7 mouse cellular contexts compared by ENCODE assay signal in the genomic region with DNA sequence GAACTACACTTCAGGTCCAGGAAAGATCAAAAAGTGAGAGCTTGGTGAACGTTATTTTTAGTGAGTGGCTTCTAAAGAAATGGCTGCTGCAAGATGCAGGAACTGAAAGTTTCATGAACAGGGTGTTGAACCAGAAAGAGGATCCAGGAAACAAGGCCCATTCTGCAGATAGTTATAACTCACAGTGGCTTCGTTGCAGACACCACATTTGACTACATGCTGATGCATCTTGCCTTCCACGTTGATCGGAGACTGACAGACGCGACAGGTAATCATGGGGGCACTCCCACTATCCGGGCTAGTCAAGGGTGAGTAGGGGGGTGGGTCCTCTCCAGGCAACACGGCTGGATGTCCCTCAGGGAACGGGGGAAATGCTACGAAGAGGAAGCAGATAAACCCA. TPM values are rescaled to one million over a fixed set of nuclear protein-coding genes. Genes with fewer than 3 reads are reported as not detected.
DNase-seq lines count a peak whose midpoint lies in the region; ATAC-seq lines count a peak whose summit lies in the region.

No protein-coding gene starts in this region.

- peak overlapping the region; percentile 11; the same call in 1 of the 2 replicates for H3K27ac ChIP-seq in neural tube, embryonic 11.5 days (ENCODE audit: low read depth, low read length)
- peak overlapping the region; percentile 83 for H3K27ac ChIP-seq in forebrain, embryonic 13.5 days
- 0 out of 2 replicates have a peak overlapping the region, but pooled peaks have one; percentile 76 for H3K27ac ChIP-seq in limb, embryonic 13.5 days
- peak overlapping the region; percentile 86 for H3K27ac ChIP-seq in neural tube, embryonic 13.5 days (replicated peaks)

- H3K9ac ChIP-seq in neural tube, embryonic 11.5 days (ENCODE audit: low read length) = peak overlapping the region; percentile 90
- peak overlapping the region; percentile 99 for H3K9ac ChIP-seq in forebrain, embryonic 13.5 days
- H3K9ac ChIP-seq in limb, embryonic 13.5 days = peak overlapping the region; percentile 99
- H3K9ac ChIP-seq in neural tube, embryonic 13.5 days = peak overlapping the region; percentile 99

- no peak for DNase-seq in neural tube, embryonic 11.5 days (ENCODE audit: low spot score)
- DNase-seq in neural tube, embryonic 10.5 days (ENCODE audit: extremely low spot score, low spot score) = no peak
- no peak for DNase-seq in urinary bladder, postnatal 25 days (ENCODE audit: low spot score)
- DNase-seq in urinary bladder, postnatal 4 days (ENCODE audit: low spot score in 2 of 2) = no peak

- H3K4me3 ChIP-seq in neural tube, embryonic 11.5 days (ENCODE audit: low read depth, low read length) = peak overlapping the region; percentile 77
- H3K4me3 ChIP-seq in forebrain, embryonic 13.5 days = peak overlapping the region; percentile 97
- peak overlapping the region; percentile 98 for H3K4me3 ChIP-seq in limb, embryonic 13.5 days
- peak overlapping the region; percentile 99 for H3K4me3 ChIP-seq in neural tube, embryonic 13.5 days

- ATAC-seq in neural tube, embryonic 11.5 days (ENCODE audit: insufficient read depth, low FRiP score, low TSS enrichment) = no peak
- ATAC-seq in forebrain, embryonic 13.5 days = no peak
- ATAC-seq in limb, embryonic 13.5 days (ENCODE audit: low FRiP score, low read depth) = no peak
- ATAC-seq in neural tube, embryonic 13.5 days (ENCODE audit: low read depth) = no peak

- peak overlapping the region; percentile 87 for H3K4me2 ChIP-seq in neural tube, embryonic 11.5 days (ENCODE audit: low read depth)
- H3K4me2 ChIP-seq in forebrain, embryonic 13.5 days = peak overlapping the region; percentile 77
- H3K4me2 ChIP-seq in limb, embryonic 13.5 days (replicated peaks) = peak overlapping the region; percentile 89
- peak overlapping the region; percentile 90 for H3K4me2 ChIP-seq in neural tube, embryonic 13.5 days

- no peaks in the 10 kb centered on the region for H3K27me3 ChIP-seq in neural tube, embryonic 11.5 days (ENCODE audit: control insufficient read depth, insufficient read depth, low read length)
- H3K27me3 ChIP-seq in forebrain, embryonic 13.5 days = no peaks in the 10 kb centered on the region
- no peaks in the 10 kb centered on the region for H3K27me3 ChIP-seq in limb, embryonic 13.5 days
- no peaks in the 10 kb centered on the region for H3K27me3 ChIP-seq in neural tube, embryonic 13.5 days

- no peaks in the 10 kb centered on the region for H3K9me3 ChIP-seq in neural tube, embryonic 11.5 days (ENCODE audit: control insufficient read depth, low read length)
- H3K9me3 ChIP-seq in forebrain, embryonic 13.5 days (replicated peaks) = no peaks in the 10 kb centered on the region
- no peaks in the 10 kb centered on the region for H3K9me3 ChIP-seq in limb, embryonic 13.5 days
- H3K9me3 ChIP-seq in neural tube, embryonic 13.5 days = no peaks in the 10 kb centered on the region

- 19% methylated on average over 10 of the region's 10 CpGs for WGBS in neural tube, embryonic 11.5 days
- whole genome bisulfite sequencing in forebrain, embryonic 13.5 days = 15% methylated on average over 10 of the region's 10 CpGs
- WGBS in limb, embryonic 13.5 days = 13% methylated on average over 10 of the region's 10 CpGs
- WGBS in neural tube, embryonic 13.5 days = 18% methylated on average over 10 of the region's 10 CpGs

- H3K36me3 ChIP-seq in neural tube, embryonic 11.5 days (ENCODE audit: control insufficient read depth, insufficient read depth, low read length) = peaks cover 13% of the 10 kb centered on the region
- H3K36me3 ChIP-seq in forebrain, embryonic 13.5 days (ENCODE audit: poor library complexity, severe bottlenecking) = peaks cover 37% of the 10 kb centered on the region
- peaks cover 37% of the 10 kb centered on the region for H3K36me3 ChIP-seq in limb, embryonic 13.5 days
- H3K36me3 ChIP-seq in neural tube, embryonic 13.5 days = peaks cover 38% of the 10 kb centered on the region

- peaks cover 10% of the 10 kb centered on the region for H3K4me1 ChIP-seq in neural tube, embryonic 11.5 days (ENCODE audit: control insufficient read depth, insufficient read depth, low read length)
- peaks cover 43% of the 10 kb centered on the region for H3K4me1 ChIP-seq in forebrain, embryonic 13.5 days
- peaks cover 30% of the 10 kb centered on the region for H3K4me1 ChIP-seq in limb, embryonic 13.5 days
- H3K4me1 ChIP-seq in neural tube, embryonic 13.5 days (replicated peaks) = peaks cover 55% of the 10 kb centered on the region

RNA-seq across cellular contexts. Expression of a gene that starts 0.7 kb away (rescaled TPM):
- polyA plus RNA-seq in neural tube, embryonic 11.5 days (2014; fragmentation: Nextera tagmentation; extraction: Ambion mirVana) = 59.4 and 68.4 TPM in 2 replicates
- polyA plus RNA-seq in forebrain, embryonic 13.5 days (2015; fragmentation: Nextera tagmentation; extraction: Ambion mirVana) = 73.7 and 76.9 TPM in 2 replicates
- polyA plus RNA-seq in limb, embryonic 13.5 days (2015; fragmentation: Nextera tagmentation; extraction: Ambion mirVana) = 46.8 and 47.4 TPM in 2 replicates
- polyA plus RNA-seq in neural tube, embryonic 13.5 days (2015; fragmentation: Nextera tagmentation; extraction: Ambion mirVana) = 90.2 and 103 TPM in 2 replicates

RNA-seq across cellular contexts. Expression of a gene that starts 0.9 kb away (rescaled TPM):
- polyA plus RNA-seq in neural tube, embryonic 11.5 days (2014; fragmentation: Nextera tagmentation; extraction: Ambion mirVana) = 55.9 and 56.5 TPM in 2 replicates
- polyA plus RNA-seq in forebrain, embryonic 13.5 days (2015; fragmentation: Nextera tagmentation; extraction: Ambion mirVana) = 33.2 and 35.4 TPM in 2 replicates
- 51.6 and 56.9 TPM in 2 replicates for polyA plus RNA-seq in limb, embryonic 13.5 days (2015; fragmentation: Nextera tagmentation; extraction: Ambion mirVana)
- 25.8 and 27.4 TPM in 2 replicates for polyA plus RNA-seq in neural tube, embryonic 13.5 days (2015; fragmentation: Nextera tagmentation; extraction: Ambion mirVana)

RNA-seq across cellular contexts. Expression of a gene that starts 5.2 kb away (rescaled TPM):
- polyA plus RNA-seq in neural tube, embryonic 11.5 days (2014; fragmentation: Nextera tagmentation; extraction: Ambion mirVana) = 330 and 340 TPM in 2 replicates
- polyA plus RNA-seq in forebrain, embryonic 13.5 days (2015; fragmentation: Nextera tagmentation; extraction: Ambion mirVana) = 355 and 364 TPM in 2 replicates
- polyA plus RNA-seq in limb, embryonic 13.5 days (2015; fragmentation: Nextera tagmentation; extraction: Ambion mirVana) = 286 and 290 TPM in 2 replicates
- 215 and 219 TPM in 2 replicates for polyA plus RNA-seq in neural tube, embryonic 13.5 days (2015; fragmentation: Nextera tagmentation; extraction: Ambion mirVana)

RNA-seq across cellular contexts. Expression of a gene that starts 5.3 kb away (rescaled TPM):
- polyA plus RNA-seq in neural tube, embryonic 11.5 days (2014; fragmentation: Nextera tagmentation; extraction: Ambion mirVana) = 164 and 172 TPM in 2 replicates
- 150 and 164 TPM in 2 replicates for polyA plus RNA-seq in forebrain, embryonic 13.5 days (2015; fragmentation: Nextera tagmentation; extraction: Ambion mirVana)
- polyA plus RNA-seq in limb, embryonic 13.5 days (2015; fragmentation: Nextera tagmentation; extraction: Ambion mirVana) = 177 and 184 TPM in 2 replicates
- polyA plus RNA-seq in neural tube, embryonic 13.5 days (2015; fragmentation: Nextera tagmentation; extraction: Ambion mirVana) = 122 and 125 TPM in 2 replicates

RNA-seq across cellular contexts. Expression of a gene that starts 14.4 kb away (rescaled TPM):
- not detected in 2 replicates for polyA plus RNA-seq in neural tube, embryonic 11.5 days (2014; fragmentation: Nextera tagmentation; extraction: Ambion mirVana)
- not detected in 2 replicates for polyA plus RNA-seq in forebrain, embryonic 13.5 days (2015; fragmentation: Nextera tagmentation; extraction: Ambion mirVana)
- not detected in 2 replicates for polyA plus RNA-seq in limb, embryonic 13.5 days (2015; fragmentation: Nextera tagmentation; extraction: Ambion mirVana)
- 2.7 TPM in 1 of 2 replicates, not detected in the other for polyA plus RNA-seq in neural tube, embryonic 13.5 days (2015; fragmentation: Nextera tagmentation; extraction: Ambion mirVana)

Comparison
In these comparisons a context has a peak if more than half of its experiments do, and no peak if none do; other contexts are left out.
1. H3K27ac ChIP-seq: peak in every context shown above with its lines; median percentile 86 in neural tube, embryonic 13.5 days; 83 in forebrain, embryonic 13.5 days; 76 in limb, embryonic 13.5 days; 11 in neural tube, embryonic 11.5 days.